Mouse (Mus musculus) ES-E14 (cell line): ENCODE results near the gene Sv2b. TPM values are rescaled to one million over a fixed set of nuclear protein-coding genes. Genes with fewer than 3 reads are reported as not detected.

ENCODE experiments used
- DNase-seq: peaks from one replicate; pipeline ENCODE4 v3.0.0-alpha.2; 2013; ENCODE audit warnings: low read depth, low spot score
- H3K27ac ChIP-seq: 2 replicates; pipeline ENCODE4 v1.5.1; 2012; ENCODE audit warnings: low read depth, mild to moderate bottlenecking, low read length, moderate library complexity, mixed read lengths; ENCODE audit not compliant: poor library complexity, insufficient read depth, severe bottlenecking
- H3K36me3 ChIP-seq: 2 replicates; pipeline ENCODE4 v1.6.1; 2012; ENCODE audit warnings: mild to moderate bottlenecking, low read length, moderate library complexity, mixed read lengths; ENCODE audit not compliant: control insufficient read depth, poor library complexity, insufficient read depth, severe bottlenecking
- H3K4me1 ChIP-seq, 2 experiments: fragments of 150-350 bp in 1 of 2; sonication (generic) in 1 of 2; 2 replicates each; pipeline ENCODE4 v1.6.1; 2012; ENCODE audit warnings: low read length in 2 of 2, mild to moderate bottlenecking in 1 of 2, mixed read lengths in 1 of 2; ENCODE audit not compliant: control insufficient read depth in 2 of 2, insufficient read depth in 2 of 2, poor library complexity in 1 of 2
- H3K4me3 ChIP-seq, 2 experiments: fragments of 150-350 bp in 1 of 2; sonication (generic) in 1 of 2; 2 replicates each; pipeline ENCODE4 v1.5.1; 2012; ENCODE audit warnings: low read length in 2 of 2, low read depth in 1 of 2, mild to moderate bottlenecking in 1 of 2, mixed read lengths in 1 of 2; ENCODE audit not compliant: insufficient read depth in 1 of 2, poor library complexity in 1 of 2, severe bottlenecking in 1 of 2
- H3K9ac ChIP-seq: 2 replicates; pipeline ENCODE4 v1.6.1; 2012; ENCODE audit warnings: low read depth, mild to moderate bottlenecking, low read length, mixed read lengths; ENCODE audit not compliant: poor library complexity, insufficient read depth, severe bottlenecking
- H3K9me3 ChIP-seq: fragments of 150-350 bp; sonication (generic); 2 replicates; pipeline ENCODE4 v1.6.1; 2012; ENCODE audit warnings: low read depth, mild to moderate bottlenecking, low read length; ENCODE audit not compliant: control insufficient read depth, insufficient read depth
- CHD2 ChIP-seq: IDR thresholded peaks from 2 replicates; pipeline ENCODE4 v1.6.1; 2014; ENCODE audit warnings: mild to moderate bottlenecking, low read depth, low read length, inconsistent platforms
- HCFC1 ChIP-seq: IDR thresholded peaks from 2 replicates; pipeline ENCODE4 v1.6.1; 2012; ENCODE audit warnings: low read length, inconsistent platforms, borderline replicate concordance; ENCODE audit not compliant: insufficient read depth
- MAFK ChIP-seq: IDR thresholded peaks from 2 replicates; pipeline ENCODE4 v1.6.1; 2014; ENCODE audit warnings: mild to moderate bottlenecking, low read depth, low read length, inconsistent platforms; ENCODE audit not compliant: insufficient read depth
- ZC3H11A ChIP-seq: IDR thresholded peaks from 2 replicates; pipeline ENCODE4 v1.6.1; 2012; ENCODE audit warnings: low read depth, mild to moderate bottlenecking, inconsistent platforms, low read length, borderline replicate concordance
- ZNF384 ChIP-seq: IDR thresholded peaks from 2 replicates; pipeline ENCODE4 v1.6.1; 2012; ENCODE audit warnings: low read depth, low read length, inconsistent platforms
- in situ Hi-C, 2 experiments: fragments of 600-800 bp; cut with MboI; formaldehyde crosslinking; loops; one replicate each; pipeline ENCODE4 v1.15.1; 2025; ENCODE audit warnings: low sequenced_read_pairs in 2 of 2, inconsistent platforms in 1 of 2; ENCODE audit not compliant: unreplicated experiment in 2 of 2
- total RNA-seq: library from RNA; depleted of rRNA; stranded (reverse); fragments of 300-350 nt; gene quantifications from 2 replicates; pipeline ENCODE4 v1.2.3, GENCODE M21; 2012

Sv2b gene
- total RNA-seq, 1 experiment = 0.27 TPM

DNA sequence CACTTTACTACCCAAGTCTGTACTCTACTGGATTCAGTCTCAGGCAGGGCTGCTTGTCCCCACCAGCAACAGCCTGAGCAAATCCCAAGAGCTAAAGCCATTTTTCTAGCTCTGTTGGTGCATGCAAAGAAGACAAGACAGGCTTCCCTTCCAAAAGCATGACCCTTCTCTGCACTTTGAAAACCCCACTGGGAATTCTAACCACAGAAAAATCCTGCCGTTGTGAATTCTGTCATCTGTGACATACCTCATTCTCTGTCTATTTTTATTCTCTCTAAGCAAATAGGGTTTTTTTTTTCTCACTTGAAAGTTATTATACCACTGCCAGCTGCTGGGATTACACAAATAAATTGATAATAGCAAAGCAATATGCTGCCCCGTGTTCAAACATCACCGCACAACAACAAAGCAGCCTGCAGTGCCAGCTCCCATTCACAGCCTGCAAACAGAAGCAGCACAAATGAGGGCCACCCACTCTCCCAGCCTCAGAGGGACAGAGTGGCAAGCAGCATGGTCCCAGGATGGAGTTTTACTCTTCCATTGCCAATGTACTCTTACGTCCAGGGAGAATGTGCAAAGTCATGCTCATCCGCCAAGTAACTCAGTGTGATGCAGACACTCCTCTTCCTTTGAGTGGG lies 13.7 kb downstream of the Sv2b start:
- in situ Hi-C loops = no loop called here
- no peak for DNase-seq

GRCm38 (mm10) chr7:75292246-75292645 lies 16.8 kb downstream of the Sv2b start:
- TF ChIP-seq ZC3H11A (no peak), CHD2 (no peak), ZNF384 (no peak), MAFK (no peak), HCFC1 (no peak)
- Histone ChIP-seq H3K4me1 (no peaks in the 10 kb centered on the region), H3K9ac (no peak overlapping the region), H3K36me3 (no peaks in the 10 kb centered on the region), H3K9me3 (no peaks in the 10 kb centered on the region), H3K27ac (no peak overlapping the region), H3K4me3 (no peak overlapping the region)
- in situ Hi-C loops = no loop called here
- DNase-seq = no peak

More for the DNA sequence above, 13.7 kb downstream of the Sv2b start:
- Histone ChIP-seq H3K27ac (no peak overlapping the region), H3K9me3 (no peaks in the 10 kb centered on the region), H3K4me3 (no peak overlapping the region), H3K9ac (no peak overlapping the region), H3K36me3 (no peaks in the 10 kb centered on the region), H3K4me1 (no peaks in the 10 kb centered on the region)
- no peak for TF ChIP-seq HCFC1
- TF ChIP-seq MAFK = no peak
- no peak for TF ChIP-seq CHD2
- no peak for TF ChIP-seq ZNF384
- TF ChIP-seq ZC3H11A = no peak

GRCm38 (mm10) chr7:75290554-75290953 lies 18.5 kb downstream of the Sv2b start:
- H3K4me1 ChIP-seq = no peaks in the 10 kb centered on the region
- H3K36me3 ChIP-seq = no peaks in the 10 kb centered on the region
- DNase-seq = no peak
- H3K4me3 ChIP-seq = no peak overlapping the region
- in situ Hi-C loops = no loop called here
- H3K27ac ChIP-seq = no peak overlapping the region
- H3K9me3 ChIP-seq = no peaks in the 10 kb centered on the region
- TF ChIP-seq ZNF384 (no peak), MAFK (0 out of 2 replicates have a peak, but pooled peaks have one; percentile 27)
- no peak overlapping the region for H3K9ac ChIP-seq

DNA sequence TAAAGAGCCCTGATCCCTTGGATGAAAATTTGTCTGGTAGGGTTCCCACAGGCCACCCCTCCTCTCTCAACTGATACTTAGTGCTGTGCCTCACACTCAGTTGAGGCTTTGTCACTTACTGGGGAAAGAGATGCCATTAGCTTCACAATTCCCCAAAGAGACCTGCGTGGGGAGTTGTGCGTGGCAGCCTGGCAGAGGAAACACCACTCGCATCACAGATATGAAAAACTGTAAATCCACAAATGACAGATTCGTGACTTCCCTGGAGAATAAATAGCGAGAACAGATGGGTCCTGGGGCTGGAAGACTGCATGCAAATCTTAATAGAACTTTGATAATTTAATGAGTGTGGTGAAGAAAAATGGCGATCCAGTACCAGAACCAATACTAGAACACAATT lies 21.8 kb downstream of the Sv2b start:
- Histone ChIP-seq H3K27ac (no peak overlapping the region), H3K9ac (no peak overlapping the region), H3K4me1 (no peaks in the 10 kb centered on the region), H3K4me3 (no peak overlapping the region), H3K9me3 (no peaks in the 10 kb centered on the region), H3K36me3 (no peaks in the 10 kb centered on the region)
- no peak for DNase-seq
- TF ChIP-seq MAFK (no peak), CHD2 (no peak)
- in situ Hi-C loops = no loop called here

DNA sequence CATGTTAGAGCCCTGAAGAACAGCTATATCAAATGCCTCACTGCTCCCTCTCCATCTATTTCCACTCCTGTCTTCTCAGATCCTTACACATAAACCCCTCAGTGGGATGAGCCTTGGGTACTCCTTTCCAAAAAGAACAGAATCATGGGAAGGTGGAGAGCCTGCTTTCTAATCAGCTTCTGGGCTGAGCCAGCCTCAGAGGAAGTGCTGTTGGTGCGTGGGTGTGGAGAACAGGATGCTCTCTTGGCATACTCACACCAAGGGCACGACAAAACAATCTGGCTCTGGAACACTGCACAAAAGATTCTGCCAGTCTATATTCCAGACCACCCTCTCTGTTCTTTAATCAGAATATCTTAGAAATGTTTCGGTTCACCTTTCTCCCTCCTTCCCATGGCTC lies 26.1 kb downstream of the Sv2b start:
- no peak for DNase-seq

More for the DNA sequence above, 26.1 kb downstream of the Sv2b start:
- in situ Hi-C loops = no loop called here
- Histone ChIP-seq H3K36me3 (no peaks in the 10 kb centered on the region), H3K9ac (no peak overlapping the region), H3K9me3 (no peaks in the 10 kb centered on the region), H3K4me1 (no peaks in the 10 kb centered on the region), H3K4me3 (no peak overlapping the region), H3K27ac (no peak overlapping the region)
- TF ChIP-seq ZNF384 = no peak
- no peak for TF ChIP-seq MAFK
- no peak for TF ChIP-seq CHD2
- no peak for TF ChIP-seq ZC3H11A
- TF ChIP-seq HCFC1 = no peak
